Mouse (Mus musculus): ENCODE measurements around the gene Satb2.
"Not testable (repeated sequence)": the region's sequence is repeated elsewhere in the genome, so short reads cannot be mapped to it uniquely, and the experiment has no call there.

Gene Satb2

GRCm38 (mm10) chr1:56833984-56834900 lies 144.2 kb downstream of the Satb2 start:
- no peak for DNase-seq (ENCODE audit: low read depth, low spot score)

- DNase-seq (ENCODE audit: low read depth, low spot score), result no peak
Measured at GRCm38 (mm10) chr1:56833307-56833706, 145.1 kb downstream of the Satb2 start.

GRCm38 (mm10) chr1:56832738-56833137 lies 145.7 kb downstream of the Satb2 start:
- no peak for DNase-seq (ENCODE audit: low read depth, low spot score)

GRCm38 (mm10) chr1:56822735-56823134 lies 155.7 kb downstream of the Satb2 start:
- no peak for DNase-seq (ENCODE audit: low read depth, low spot score)

- DNase-seq (ENCODE audit: low read depth, low spot score), result no peak
Measured at GRCm38 (mm10) chr1:56822025-56822424, 156.4 kb downstream of the Satb2 start.

- DNase-seq (ENCODE audit: low read depth, low spot score), result no peak
Measured at GRCm38 (mm10) chr1:56813506-56813905, 164.9 kb downstream of the Satb2 start.

- DNase-seq (ENCODE audit: low read depth, low spot score), result no peak
Measured at GRCm38 (mm10) chr1:56812961-56813360, 165.5 kb downstream of the Satb2 start.

GRCm38 (mm10) chr1:56811486-56811885 lies 167.0 kb downstream of the Satb2 start:
- no peak for DNase-seq (ENCODE audit: low read depth, low spot score)

- no peak for DNase-seq (ENCODE audit: low read depth, low spot score)
Measured at GRCm38 (mm10) chr1:56806006-56806405, 172.4 kb downstream of the Satb2 start.

- DNase-seq (ENCODE audit: low read depth, low spot score), result no peak
Measured at GRCm38 (mm10) chr1:56800611-56801010, 177.8 kb downstream of the Satb2 start.

GRCm38 (mm10) chr1:56795016-56795608 lies 183.3 kb downstream of the Satb2 start:
- no peak for DNase-seq (ENCODE audit: low read depth, low spot score)

GRCm38 (mm10) chr1:56789641-56790040 lies 188.8 kb downstream of the Satb2 start:
- DNase-seq (ENCODE audit: low read depth, low spot score), result no peak

GRCm38 (mm10) chr1:56782139-56782538 lies 196.3 kb downstream of the Satb2 start:
- DNase-seq (ENCODE audit: low read depth, low spot score), result not testable (repeated sequence)

- no peak for DNase-seq (ENCODE audit: low read depth, low spot score)
Measured at GRCm38 (mm10) chr1:56764205-56764604, 214.2 kb downstream of the Satb2 start.

- DNase-seq (ENCODE audit: low read depth, low spot score), result no peak
Measured at GRCm38 (mm10) chr1:56761512-56761911, 216.9 kb downstream of the Satb2 start.

GRCm38 (mm10) chr1:56753283-56753682 lies 225.2 kb downstream of the Satb2 start:
- DNase-seq (ENCODE audit: low read depth, low spot score), result no peak

- DNase-seq (ENCODE audit: low read depth, low spot score), result no peak
Measured at GRCm38 (mm10) chr1:56750693-56751092, 227.8 kb downstream of the Satb2 start.

- no peak for DNase-seq (ENCODE audit: low read depth, low spot score)
Measured at GRCm38 (mm10) chr1:56749629-56750311, 228.7 kb downstream of the Satb2 start.

GRCm38 (mm10) chr1:56748876-56749493 lies 229.5 kb downstream of the Satb2 start:
- no peak for DNase-seq (ENCODE audit: low read depth, low spot score)

All from CD4-positive helper T cell, adult 2 months (primary cell).